Mouse (Mus musculus) hindbrain, embryonic 16.5 days (tissue): ENCODE measurements around the gene Duoxa1. TPM values are rescaled to one million over a fixed set of nuclear protein-coding genes. Genes with fewer than 3 reads are reported as not detected.
"Not testable (repeated sequence)": the region's sequence is repeated elsewhere in the genome, so short reads cannot be mapped to it uniquely, and the experiment has no call there.

Source experiments
- ATAC-seq: fragments of 200-750 bp; cut with Nextera tagmentation; 2 replicates; pipeline ENCODE4 v1.8.0; 2017; ENCODE audit warnings: moderate TSS enrichment, moderate library complexity
- H3K27ac ChIP-seq: fragments of 300-500 bp; sonication (generic); 2 replicates; pipeline ENCODE4 v1.5.1; 2014; ENCODE audit warnings: low read depth, mild to moderate bottlenecking, control low read depth, low read length, moderate library complexity
- H3K27me3 ChIP-seq: fragments of 300-500 bp; sonication (generic); replicated peaks from 2 replicates; pipeline ENCODE4 v1.6.1; 2014; ENCODE audit warnings: low read length; ENCODE audit not compliant: control insufficient read depth, insufficient read depth
- H3K36me3 ChIP-seq: fragments of 300-500 bp; sonication (generic); 2 replicates; pipeline ENCODE4 v1.6.1; 2014; ENCODE audit warnings: mild to moderate bottlenecking, low read length, moderate library complexity, mixed read lengths; ENCODE audit not compliant: control insufficient read depth, insufficient read depth
- H3K4me1 ChIP-seq: fragments of 300-500 bp; sonication (generic); 2 replicates; pipeline ENCODE4 v1.6.1; 2014; ENCODE audit warnings: low read depth, low read length; ENCODE audit not compliant: control insufficient read depth, insufficient read depth
- H3K4me2 ChIP-seq: fragments of 300-500 bp; sonication (generic); 2 replicates; pipeline ENCODE4 v1.6.1; 2014; ENCODE audit warnings: mild to moderate bottlenecking, low read length, control low read depth, moderate library complexity
- H3K4me3 ChIP-seq: fragments of 300-500 bp; sonication (generic); 2 replicates; pipeline ENCODE4 v1.5.1; 2014; ENCODE audit warnings: mild to moderate bottlenecking, low read length, control low read depth, moderate library complexity
- H3K9ac ChIP-seq: fragments of 300-500 bp; sonication (generic); 2 replicates; pipeline ENCODE4 v1.6.1; 2014; ENCODE audit warnings: low read depth, mild to moderate bottlenecking, control low read depth, low read length, moderate library complexity
- H3K9me3 ChIP-seq: fragments of 300-500 bp; sonication (generic); 2 replicates; pipeline ENCODE4 v1.6.1; 2014; ENCODE audit warnings: mild to moderate bottlenecking, low read length, moderate library complexity; ENCODE audit not compliant: control insufficient read depth
- WGBS: fragments of 180-500 bp; shearing (Covaris S2); extraction: QIAGEN DNeasy Blood & Tissue Kit; methylation state at CpG from one replicate; pipeline ENCODE4 v1.1.7; 2014; 5-methylcytosine and 5-hydroxymethylcytosine counted together
- polyA plus RNA-seq: library from polyadenylated mRNA; unstranded; fragments of >200 nt; fragmentation: Nextera tagmentation; extraction: Ambion mirVana; gene quantifications from 2 replicates; pipeline ENCODE4 v1.2.1, GENCODE M21; 2015

Duoxa1 gene
- polyA plus RNA-seq, 1 experiment from 2014 or later: 0.26 TPM

DNA sequence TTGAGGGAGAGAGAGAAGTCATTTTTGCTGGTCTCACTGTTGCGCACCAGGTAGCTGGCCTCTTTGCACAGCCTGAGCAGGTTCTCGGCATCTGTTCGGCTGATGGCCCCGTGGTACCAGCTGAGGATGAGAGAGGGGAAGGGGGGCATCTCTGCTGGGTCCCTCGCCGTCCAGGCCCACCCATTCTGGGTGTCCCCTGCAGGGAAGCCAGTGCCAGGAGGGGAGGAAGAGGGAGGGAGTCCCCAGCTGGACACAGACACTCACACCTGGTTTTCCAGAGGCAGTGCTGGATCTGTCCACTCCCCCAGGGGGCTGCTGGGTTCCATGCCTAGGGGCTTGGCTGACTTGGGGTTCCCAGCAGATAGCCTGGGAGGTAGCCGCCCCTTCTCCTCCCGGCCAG is 40.2 kb upstream of the Duoxa1 start:
- Histone ChIP-seq H3K27ac (no peak overlapping the region), H3K4me3 (no peak overlapping the region), H3K4me1 (peaks cover 42% of the 10 kb centered on the region), H3K36me3 (peaks cover 5% of the 10 kb centered on the region; the same call in 1 of the 2 replicates), H3K27me3 (no peaks in the 10 kb centered on the region), H3K9ac (no peak overlapping the region), H3K4me2 (no peak overlapping the region), H3K9me3 (no peaks in the 10 kb centered on the region)
- no peak for ATAC-seq
- WGBS: 65% methylated on average over 8 of the region's 8 CpGs

DNA sequence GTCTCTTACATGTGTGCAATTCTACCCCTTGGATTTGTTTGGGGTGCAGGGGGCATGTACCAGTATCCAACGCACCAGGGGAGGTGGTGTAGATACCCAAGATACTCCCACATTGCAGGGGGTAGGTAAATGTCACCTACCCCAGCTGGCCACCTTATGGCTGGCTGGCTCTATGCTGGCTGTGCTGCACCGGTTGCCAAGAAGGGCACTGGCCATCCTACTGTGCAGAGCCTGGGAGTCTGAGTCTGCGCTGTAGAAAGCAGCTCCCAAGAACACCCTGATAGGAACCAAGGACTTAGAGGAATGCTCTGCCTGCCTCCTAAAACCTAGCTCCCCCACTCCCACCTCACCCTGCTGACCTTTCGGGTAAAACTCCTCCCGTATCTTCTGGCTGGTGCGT is 39.5 kb upstream of the Duoxa1 start:
- H3K9me3 ChIP-seq: no peaks in the 10 kb centered on the region
- H3K27ac ChIP-seq: peak overlapping the region; percentile 51; the same call in 1 of the 2 replicates
- peaks cover 46% of the 10 kb centered on the region for H3K4me1 ChIP-seq
- no peak overlapping the region for H3K4me3 ChIP-seq
- no peaks in the 10 kb centered on the region for H3K27me3 ChIP-seq
- peaks cover 5% of the 10 kb centered on the region; the same call in 1 of the 2 replicates for H3K36me3 ChIP-seq
- H3K4me2 ChIP-seq: no peak overlapping the region
- H3K9ac ChIP-seq: no peak overlapping the region
- no peak for ATAC-seq
- WGBS: 74% methylated on average over 6 of the region's 6 CpGs

DNA sequence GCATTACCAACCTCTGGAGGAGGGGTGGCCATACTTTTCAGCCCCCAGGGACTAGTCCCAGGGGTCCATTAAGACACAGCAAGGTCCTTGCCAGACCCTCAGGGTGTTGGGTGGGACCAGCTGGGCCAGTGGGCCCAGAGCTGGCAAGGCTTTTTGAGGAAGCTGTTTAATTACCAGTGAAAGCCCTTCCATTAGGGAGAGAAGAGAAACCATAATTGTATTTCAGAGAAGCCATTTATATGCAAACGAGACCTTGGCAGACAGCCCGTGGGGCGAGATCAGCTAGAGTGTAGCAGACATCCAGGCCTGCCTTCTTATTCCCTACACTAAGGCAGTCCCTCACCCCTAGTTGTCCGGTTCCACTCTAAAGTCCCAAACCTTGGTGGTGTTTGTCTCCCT is 38.4 kb upstream of the Duoxa1 start:
- peak; percentile 31 for ATAC-seq
- no peak overlapping the region for H3K9ac ChIP-seq
- H3K4me3 ChIP-seq: no peak overlapping the region
- peaks cover 2% of the 10 kb centered on the region; the same call in 1 of the 2 replicates for H3K36me3 ChIP-seq
- peak overlapping the region; percentile 87 for H3K27ac ChIP-seq
- H3K9me3 ChIP-seq: no peaks in the 10 kb centered on the region
- no peak overlapping the region for H3K4me2 ChIP-seq
- H3K27me3 ChIP-seq: no peaks in the 10 kb centered on the region
- 19% methylated on average over 4 of the region's 4 CpGs for WGBS
- peaks cover 50% of the 10 kb centered on the region for H3K4me1 ChIP-seq

- Histone ChIP-seq H3K27me3 (no peaks in the 10 kb centered on the region), H3K36me3 (no peaks in the 10 kb centered on the region; the same call in 1 of the 2 replicates), H3K9me3 (no peaks in the 10 kb centered on the region), H3K4me1 (peaks cover 50% of the 10 kb centered on the region), H3K4me3 (no peak overlapping the region), H3K27ac (peak overlapping the region; percentile 87), H3K4me2 (no peak overlapping the region), H3K9ac (no peak overlapping the region)
- no peak for ATAC-seq
- 40% methylated on average over 5 of the region's 5 CpGs for WGBS
These were observed 37.8 kb upstream of the Duoxa1 start for GRCm38 (mm10) chr2:122351156-122351930.

- Histone ChIP-seq H3K36me3 (no peaks in the 10 kb centered on the region; the same call in 1 of the 2 replicates), H3K4me1 (peaks cover 46% of the 10 kb centered on the region), H3K4me2 (peak overlapping the region; percentile 64), H3K27me3 (no peaks in the 10 kb centered on the region; the same call in 1 of the 2 replicates), H3K27ac (peak overlapping the region; percentile 96), H3K4me3 (peak overlapping the region; percentile 53), H3K9ac (peak overlapping the region; percentile 83), H3K9me3 (no peaks in the 10 kb centered on the region)
- 10% methylated on average over 14 of the region's 14 CpGs for WGBS
- peak; percentile 53 for ATAC-seq
These were observed 35.7 kb upstream of the Duoxa1 start for GRCm38 (mm10) chr2:122349136-122349785.

DNA sequence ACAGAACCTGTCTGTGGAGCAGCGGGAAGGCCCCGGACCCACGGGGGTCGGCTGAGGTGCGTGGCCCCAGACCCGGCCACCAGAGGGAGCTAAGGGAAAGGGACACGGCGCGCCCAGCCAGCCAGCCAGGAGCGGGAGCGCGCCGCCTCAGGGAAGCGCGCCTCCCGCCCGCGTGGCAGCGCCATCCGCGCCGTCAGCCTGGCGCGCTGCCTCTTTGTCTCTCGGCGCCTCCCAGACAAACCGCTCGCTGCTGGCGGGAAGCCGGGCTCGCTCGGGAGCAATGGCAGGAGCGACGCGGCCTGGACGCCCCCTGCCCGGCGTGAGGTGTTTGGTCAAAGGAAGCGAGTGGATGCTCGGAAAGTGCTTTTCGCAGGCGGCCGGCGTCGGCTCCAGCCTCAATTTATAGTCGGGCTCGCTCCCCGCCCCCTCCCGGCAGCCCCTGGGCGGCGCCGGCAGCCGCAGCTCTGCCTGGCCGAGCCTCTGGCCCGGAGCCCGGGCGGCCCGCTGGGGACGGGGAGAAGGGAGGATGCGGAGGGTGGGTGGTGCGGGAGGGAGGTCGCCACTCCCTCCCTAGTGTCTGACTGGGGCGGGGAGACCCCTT is 35.1 kb upstream of the Duoxa1 start:
- Histone ChIP-seq H3K9ac (peak overlapping the region; percentile 83), H3K27ac (peak overlapping the region; percentile 96), H3K27me3 (no peaks in the 10 kb centered on the region; the same call in 1 of the 2 replicates), H3K36me3 (no peaks in the 10 kb centered on the region; the same call in 1 of the 2 replicates), H3K4me3 (peak overlapping the region; percentile 53), H3K9me3 (no peaks in the 10 kb centered on the region), H3K4me2 (peak overlapping the region; percentile 64), H3K4me1 (peaks cover 41% of the 10 kb centered on the region)
- peak; percentile 80 for ATAC-seq
- WGBS: under 1% methylated on average over 48 of the region's 63 CpGs

DNA sequence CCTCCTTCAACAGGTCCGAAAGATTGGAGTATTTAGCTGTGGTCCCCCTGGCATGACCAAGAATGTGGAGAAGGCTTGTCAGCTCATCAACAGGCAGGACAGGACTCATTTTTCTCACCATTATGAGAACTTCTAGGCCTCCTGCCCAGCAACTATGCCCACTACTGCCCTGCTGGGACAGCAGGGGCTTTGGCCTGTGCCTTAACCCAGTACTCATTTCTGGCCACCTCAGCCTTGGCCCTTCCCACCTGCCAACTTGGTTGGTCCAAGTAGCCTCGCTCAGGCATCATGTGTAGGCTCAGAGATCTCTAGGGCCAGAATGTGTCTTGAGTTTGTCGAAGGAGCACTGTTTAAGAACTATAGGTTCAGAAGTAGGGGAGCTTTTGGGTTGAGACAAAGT is 33.7 kb upstream of the Duoxa1 start:
- Histone ChIP-seq H3K4me1 (peaks cover 36% of the 10 kb centered on the region), H3K27ac (no peak overlapping the region), H3K9me3 (no peaks in the 10 kb centered on the region), H3K9ac (no peak overlapping the region), H3K27me3 (no peaks in the 10 kb centered on the region; the same call in 1 of the 2 replicates), H3K4me2 (no peak overlapping the region), H3K36me3 (no peaks in the 10 kb centered on the region), H3K4me3 (no peak overlapping the region)
- no peak for ATAC-seq
- WGBS: 96% methylated on average over 3 of the region's 3 CpGs

DNA sequence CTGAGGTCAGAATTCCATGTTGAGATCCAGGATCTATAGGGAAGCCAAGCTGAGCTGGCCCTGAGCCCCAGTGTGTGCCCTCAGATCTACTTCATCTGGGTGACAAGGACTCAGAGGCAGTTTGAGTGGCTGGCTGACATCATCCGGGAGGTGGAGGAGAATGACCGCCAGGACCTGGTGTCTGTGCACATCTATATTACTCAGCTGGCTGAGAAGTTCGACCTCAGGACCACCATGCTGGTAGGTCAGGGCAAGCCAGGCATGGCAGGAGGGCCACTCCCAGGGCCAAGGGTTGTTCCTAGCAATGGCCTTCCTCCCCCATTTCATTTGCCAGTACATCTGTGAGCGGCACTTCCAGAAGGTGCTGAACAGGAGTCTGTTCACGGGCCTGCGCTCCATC is 32.6 kb upstream of the Duoxa1 start:
- H3K27ac ChIP-seq, H3K36me3 ChIP-seq, H3K4me3 ChIP-seq, H3K4me2 ChIP-seq, H3K9me3 ChIP-seq, H3K27me3 ChIP-seq, ATAC-seq, H3K9ac ChIP-seq: not testable (repeated sequence)
- WGBS: 77% methylated on average over 6 of the region's 6 CpGs
- H3K4me1 ChIP-seq: peaks cover 25% of the 10 kb centered on the region
